Mouse (Mus musculus): ENCODE measurements around the gene Gfm1. TPM values are rescaled to one million over a fixed set of nuclear protein-coding genes. Genes with fewer than 3 reads are reported as not detected.

Gene Gfm1
- polyA plus RNA-seq, 1 experiment = 8.0 TPM

- WGBS = 75% methylated on average over 8 of the region's 8 CpGs
- no peaks in the 10 kb centered on the region; the same call in 1 of the 2 replicates for H3K4me1 ChIP-seq (ENCODE audit: control insufficient read depth, insufficient read depth, low read length)
- no peak for TF ChIP-seq CTCF (IDR thresholded peaks at IDR 0.05; ENCODE audit: control insufficient read depth, insufficient read depth, low read length)
- no peak for TF ChIP-seq POLR2A (IDR thresholded peaks at IDR 0.05; ENCODE audit: borderline replicate concordance, control insufficient read depth, low read depth, low read length)
- no peak overlapping the region for H3K27ac ChIP-seq (ENCODE audit: control insufficient read depth, insufficient read depth, low read depth, low read length, poor library complexity)
- no peak overlapping the region for H3K4me3 ChIP-seq (replicated peaks; ENCODE audit: control insufficient read depth, low read depth, low read length)
Measured at GRCm38 (mm10) chr3:67522709-67523108, 92.8 kb downstream of the Gfm1 start.

DNA sequence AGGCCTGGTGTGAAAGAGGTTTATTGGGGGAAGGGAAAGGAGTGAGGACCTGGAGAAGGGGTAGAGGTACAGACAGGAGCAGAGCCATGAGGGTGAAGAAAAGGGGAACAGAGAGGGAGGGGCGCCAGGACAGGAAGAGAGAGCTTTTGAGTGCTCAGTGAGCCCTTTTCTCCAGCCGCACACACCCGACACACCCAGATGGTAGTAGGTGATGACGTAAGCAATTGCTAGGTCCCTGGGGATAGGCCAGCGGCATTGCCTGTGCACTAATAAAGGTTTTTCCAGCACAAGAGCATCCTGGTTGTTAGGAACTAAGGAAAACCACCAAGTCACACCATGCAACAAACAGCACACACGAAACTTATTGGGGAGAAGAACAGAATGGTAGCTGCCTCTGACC is 94.9 kb downstream of the Gfm1 start:
- no peak overlapping the region for H3K4me3 ChIP-seq (replicated peaks; ENCODE audit: control insufficient read depth, low read depth, low read length)
- 54% methylated on average over 6 of the region's 6 CpGs for WGBS
- no peak overlapping the region for H3K27ac ChIP-seq (ENCODE audit: control insufficient read depth, insufficient read depth, low read depth, low read length, poor library complexity)
- H3K4me1 ChIP-seq (ENCODE audit: control insufficient read depth, insufficient read depth, low read length) = no peaks in the 10 kb centered on the region; the same call in 1 of the 2 replicates
- TF ChIP-seq POLR2A (IDR thresholded peaks at IDR 0.05; ENCODE audit: borderline replicate concordance, control insufficient read depth, low read depth, low read length) (no peak), CTCF (IDR thresholded peaks at IDR 0.05; ENCODE audit: control insufficient read depth, insufficient read depth, low read length) (no peak)

Other genes starting within 250 kb of the Gfm1 start
- gene Mlf1, start 56.0 kb upstream of the Gfm1 start, polyA plus RNA-seq (2011; ENCODE audit: insufficient read depth, insufficient read length, low replicate concordance, missing spikeins) = not detected in 2 replicates
- not detected in 2 replicates for gene Gm17402, start 54.9 kb upstream of the Gfm1 start, polyA plus RNA-seq (2011; ENCODE audit: insufficient read depth, insufficient read length, low replicate concordance, missing spikeins)
- 5.6 and 7.7 TPM in 2 replicates for gene Lxn, start 33.8 kb downstream of the Gfm1 start, polyA plus RNA-seq (2011; ENCODE audit: insufficient read depth, insufficient read length, low replicate concordance, missing spikeins)
- not detected in 2 replicates for gene Rarres1, start 85.4 kb downstream of the Gfm1 start, polyA plus RNA-seq (2011; ENCODE audit: insufficient read depth, insufficient read length, low replicate concordance, missing spikeins)
- gene Mfsd1, start 152.6 kb downstream of the Gfm1 start, polyA plus RNA-seq (2011; ENCODE audit: insufficient read depth, insufficient read length, low replicate concordance, missing spikeins) = 12.7 and 20.2 TPM in 2 replicates

Measured in bone marrow, adult 2 months (tissue).